ENCODE assay signal across 29 mouse cellular contexts in genomic region chr1:170301686-170302085, GRCm38 (mm10). TPM values are rescaled to one million over a fixed set of nuclear protein-coding genes. Genes with fewer than 3 reads are reported as not detected.
A peak's percentile ranks its signal among the peaks of the same experiment; 100 is the strongest.
DNase-seq lines count a peak whose midpoint lies in the region; TF ChIP-seq lines count a peak whose summit lies in the region.
"Had no signal": no experiment of that assay in that cellular context is flagged by ENCODE, and none has a peak within 500 bp of the region (broad histone marks: within the 10 kb centered on the region; RNA-seq: fewer than 3 reads in every experiment).

No protein-coding gene starts in this region.

- no peak overlapping the region for H3K9ac ChIP-seq in heart, adult 2 months (ENCODE audit: low read depth, low read length)
- H3K9ac ChIP-seq: embryonic facial prominence, embryonic 13.5 days; embryonic facial prominence, embryonic 15.5 days; forebrain, embryonic 12.5 days had no signal

- no peak overlapping the region for H3K27ac ChIP-seq in heart, adult 2 months
- H3K27ac ChIP-seq: embryonic facial prominence, embryonic 13.5 days; embryonic facial prominence, embryonic 15.5 days; forebrain, embryonic 10.5 days; forebrain, embryonic 12.5 days had no signal

- H3K4me1 ChIP-seq in heart, adult 2 months (ENCODE audit: control insufficient read depth, insufficient read depth, low read length), result no peaks in the 10 kb centered on the region
- H3K4me1 ChIP-seq: embryonic facial prominence, embryonic 13.5 days; embryonic facial prominence, embryonic 15.5 days had no signal

- peak; percentile 75 for DNase-seq in heart, adult 11 months
- no peak for DNase-seq in heart, adult 2 months
- DNase-seq in Muller cell, postnatal 12 days (ENCODE audit: inconsistent ontology term), result peak; percentile 3
- peak; percentile 10 for DNase-seq in retina, postnatal 1 day
- no peak for DNase-seq in layer of hippocampus, adult 9-11 months
- DNase-seq: adrenal gland, adult 2 months; adrenal gland, postnatal 10 days; adrenal gland, postnatal 25 days; B cell, adult 2 months; cerebellum, adult 11 months; cerebellum, adult 18-20 months; cerebellum, adult 8-10 months; cerebellum, adult 9-11 months; cerebellum, postnatal 14 days; cerebellum, postnatal 36 days; embryo, embryonic 11 days had no signal

- TF ChIP-seq EP300 in heart, adult 2 months (IDR thresholded peaks at IDR 0.05; ENCODE audit: insufficient read depth, low read depth, low read length), result no peak

- 90% methylated on average over 9 of the region's 9 CpGs for whole genome bisulfite sequencing in heart, adult 2 months

- intact Hi-C loops in heart, adult 2 months (cut with DNase I), result no loop called here

- H3K27me3 ChIP-seq in heart, adult 2 months (ENCODE audit: control insufficient read depth, insufficient read depth, low read length), result no peaks in the 10 kb centered on the region
- H3K27me3 ChIP-seq: embryonic facial prominence, embryonic 13.5 days; embryonic facial prominence, embryonic 15.5 days; forebrain, embryonic 12.5 days had no signal

- no peaks in the 10 kb centered on the region for H3K79me2 ChIP-seq in heart, adult 2 months (replicated peaks; ENCODE audit: control insufficient read depth, insufficient read depth, low read length)

- H3K36me3 ChIP-seq in heart, adult 2 months (ENCODE audit: control insufficient read depth, insufficient read depth, low read length), result no peaks in the 10 kb centered on the region
- H3K36me3 ChIP-seq: embryonic facial prominence, embryonic 13.5 days; embryonic facial prominence, embryonic 15.5 days; forebrain, embryonic 10.5 days; G1E had no signal

- H3K4me3 ChIP-seq in heart, adult 2 months, result no peak overlapping the region
- H3K4me3 ChIP-seq: embryonic facial prominence, embryonic 13.5 days; embryonic facial prominence, embryonic 15.5 days; erythroblast, embryonic 14.5 days; forebrain, embryonic 10.5 days; forebrain, embryonic 12.5 days had no signal

- TF ChIP-seq CTCF in heart, adult 2 months (IDR thresholded peaks at IDR 0.05), result no peak

- no peak for TF ChIP-seq POLR2A in heart, adult 2 months (IDR thresholded peaks at IDR 0.05; ENCODE audit: insufficient read depth, low read depth, low read length)

RNA-seq across cellular contexts. Expression of gene Gm7694, which starts 4.4 kb away (rescaled TPM):
- 1 to 10 TPM; 9.2 to 9.3 TPM for total RNA-seq in heart, adult 2 months (2021)
- polyA plus RNA-seq in heart, adult 2 months (2012; rRNA removed), result 7.7 and 7.9 TPM in 2 replicates
- polyA plus RNA-seq: CD4-positive, CD25-positive, alpha-beta regulatory T cell, adult 4 months had no signal

RNA-seq across cellular contexts. Expression of gene Spata46, which starts 6.9 kb away (rescaled TPM):
- total RNA-seq in heart, adult 2 months (2021), result not detected
- 0.51 TPM in 1 of 2 replicates, not detected in the other for polyA plus RNA-seq in heart, adult 2 months (2012; rRNA removed)
- total RNA-seq: adrenal gland, adult 2 months; adrenal gland, postnatal 10 days; adrenal gland, postnatal 25 days; adrenal gland, postnatal 4 days; CH12.LX; common myeloid progenitor, adult 5-6 weeks; G1E had no signal
- polyA plus RNA-seq: adrenal gland, adult 2 months; brain, embryonic 14.5 days; CD4-positive, CD25-positive, alpha-beta regulatory T cell, adult 4 months; erythroblast, embryonic 14.5 days; G1E had no signal

RNA-seq across cellular contexts. Expression of gene Sh2d1b1, which starts 24.6 kb away (rescaled TPM):
- under 1 TPM; 0.09 to 0.18 TPM for total RNA-seq in heart, adult 2 months (2021)
- 0.14 TPM in 1 of 2 replicates, not detected in the other for polyA plus RNA-seq in heart, adult 2 months (2012; rRNA removed)
- polyA plus RNA-seq: CD4-positive, CD25-positive, alpha-beta regulatory T cell, adult 4 months; embryonic facial prominence, embryonic 11.5 days; embryonic facial prominence, embryonic 13.5 days; erythroblast, embryonic 14.5 days; forebrain, embryonic 10.5 days; forebrain, embryonic 16.5 days; G1E had no signal

Comparison
In these comparisons a context has a peak if more than half of its experiments do, and no peak if none do; other contexts are left out.
1. DNase-seq: peak in heart, adult 11 months (single experiment), Muller cell, postnatal 12 days (single experiment) and retina, postnatal 1 day (single experiment); none in heart, adult 2 months (0 of 2) and layer of hippocampus, adult 9-11 months (single experiment).